Mouse (Mus musculus) C3H10T1/2 (cell line): ENCODE measurements around the gene Zfp26. TPM values are rescaled to one million over a fixed set of nuclear protein-coding genes. Genes with fewer than 3 reads are reported as not detected.

Experiments
- polyA plus RNA-seq, 2 experiments: library from polyadenylated mRNA; unstranded; fragments of >200 nt; fragmentation: generic; extraction: Trizol; gene quantifications; one replicate each; pipeline ENCODE4 v1.2.1; 2012; ENCODE audit warnings: missing spikeins in 2 of 2

Gene Zfp26
- polyA plus RNA-seq, result under 1 TPM; 0.06 to 0.81 TPM

GRCm38 (mm10) chr9:20459377-20460317 is at the start of gene Zfp26:
TSS of gene Zfp26 (minus strand) at chr9:20460162.

GRCm38 (mm10) chr9:20492527-20493233 is 32.7 kb upstream of the Zfp26 start, which contains the start of gene Zfp426:
TSS of gene Zfp426 (minus strand) at chr9:20492746.

GRCm38 (mm10) chr9:20384532-20385342 is 75.2 kb downstream of the Zfp26 start, which contains the start of gene Zfp560:
TSS of gene Zfp560 (minus strand) at chr9:20385177.

Other genes starting within 250 kb of the Zfp26 start
- not detected for gene Olfr871, start 248.0 kb downstream of the Zfp26 start, polyA plus RNA-seq
- not detected for gene Olfr872, start 223.0 kb downstream of the Zfp26 start, polyA plus RNA-seq
- gene Olfr39, start 177.8 kb downstream of the Zfp26 start, polyA plus RNA-seq, result not detected
- gene Olfr873, start 161.6 kb downstream of the Zfp26 start, polyA plus RNA-seq, result not detected
- under 1 TPM in 1 of 2 experiments, not detected in 1; 0.01 TPM for gene Olfr18, start 124.1 kb downstream of the Zfp26 start, polyA plus RNA-seq
- 10 to 100 TPM in 1 of 2 experiments, 1 to 10 TPM in 1; 6.8 to 12.3 TPM for gene Zfp560, start 75.0 kb downstream of the Zfp26 start, polyA plus RNA-seq
- 1 to 10 TPM in 1 of 2 experiments, under 1 TPM in 1; 0.40 to 6.5 TPM for gene Zfp426, start 32.6 kb upstream of the Zfp26 start, polyA plus RNA-seq
- 1 to 10 TPM in 1 of 2 experiments, under 1 TPM in 1; 0.25 to 4.9 TPM for gene Zfp266, start 61.3 kb upstream of the Zfp26 start, polyA plus RNA-seq
- gene Zfp846, start 121.1 kb upstream of the Zfp26 start, polyA plus RNA-seq, result 1 to 10 TPM in 1 of 2 experiments, under 1 TPM in 1; 0.27 to 3.2 TPM
- gene Ubl5, start 182.7 kb upstream of the Zfp26 start, polyA plus RNA-seq, result 100 to 1,000 TPM; 828 to 889 TPM
- 10 to 100 TPM in 1 of 2 experiments, 1 to 10 TPM in 1; 4.9 to 16.8 TPM for gene Fbxl12, start 184.6 kb upstream of the Zfp26 start, polyA plus RNA-seq
- 10 to 100 TPM; 28.6 to 44.2 TPM for gene Pin1, start 191.9 kb upstream of the Zfp26 start, polyA plus RNA-seq